Mouse (Mus musculus): Measurements from ENCODE around the gene Olfr1341.

GRCm38 (mm10) chr4:118741881-118742280 is 38.6 kb downstream of the Olfr1341 start:
- TF ChIP-seq JUN (IDR thresholded peaks at IDR 0.05; ENCODE audit: insufficient read depth, low read depth, low read length), result no peak
- TF ChIP-seq CHD2 (IDR thresholded peaks at IDR 0.05; ENCODE audit: low read length), result no peak

Measured in CH12.LX (cell line).